Mouse (Mus musculus) lung, adult 2 months (tissue): Measurements from ENCODE around the gene Myo1b.

Source experiments
- CTCF ChIP-seq: fragments of 200-500 bp; IDR thresholded peaks from 2 replicates; pipeline ENCODE4 v1.5.1; 2011; ENCODE audit warnings: mild to moderate bottlenecking, low read length, control low read depth; ENCODE audit not compliant: insufficient read depth
- POLR2A ChIP-seq: fragments of 200-500 bp; IDR thresholded peaks from 2 replicates; pipeline ENCODE4 v1.6.1; 2011; ENCODE audit warnings: low read depth, mild to moderate bottlenecking, control low read depth, low read length, borderline replicate concordance; ENCODE audit errors: extremely low read depth

DNA sequence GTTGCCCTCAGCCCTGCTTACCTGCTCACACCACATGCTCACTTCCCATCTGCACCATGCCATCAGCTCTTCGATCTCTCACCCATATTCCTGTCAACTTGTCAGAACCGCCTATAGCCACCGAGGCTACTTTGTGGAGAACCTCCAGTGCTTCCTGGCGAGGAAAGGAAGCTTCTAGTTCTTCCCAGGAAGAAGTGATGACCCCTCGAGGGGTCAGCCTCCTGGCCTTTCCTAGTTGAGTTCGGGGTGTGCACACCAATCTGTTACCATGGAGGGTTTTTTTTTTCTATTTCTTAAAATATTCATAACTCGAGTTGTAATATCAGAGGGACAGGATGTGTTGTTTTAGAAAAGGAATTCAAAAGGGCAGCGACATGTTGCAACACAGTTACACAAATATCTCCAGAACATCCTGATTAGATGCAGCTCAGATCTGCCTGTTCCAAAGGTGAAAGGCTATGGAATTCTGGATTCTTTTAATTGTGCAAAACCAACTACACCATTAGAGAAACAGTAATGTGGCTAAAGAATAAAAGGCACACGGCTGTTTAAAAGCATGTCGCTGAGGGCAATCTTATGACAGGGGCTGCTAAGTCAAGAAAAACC is 175.1 kb downstream of the Myo1b start:
- TF ChIP-seq CTCF (no peak), POLR2A (no peak)
